Mouse (Mus musculus): ENCODE measurements around the gene Insig1.
A peak's percentile ranks its signal among the peaks of the same experiment; 100 is the strongest.

The Insig1 gene

DNA sequence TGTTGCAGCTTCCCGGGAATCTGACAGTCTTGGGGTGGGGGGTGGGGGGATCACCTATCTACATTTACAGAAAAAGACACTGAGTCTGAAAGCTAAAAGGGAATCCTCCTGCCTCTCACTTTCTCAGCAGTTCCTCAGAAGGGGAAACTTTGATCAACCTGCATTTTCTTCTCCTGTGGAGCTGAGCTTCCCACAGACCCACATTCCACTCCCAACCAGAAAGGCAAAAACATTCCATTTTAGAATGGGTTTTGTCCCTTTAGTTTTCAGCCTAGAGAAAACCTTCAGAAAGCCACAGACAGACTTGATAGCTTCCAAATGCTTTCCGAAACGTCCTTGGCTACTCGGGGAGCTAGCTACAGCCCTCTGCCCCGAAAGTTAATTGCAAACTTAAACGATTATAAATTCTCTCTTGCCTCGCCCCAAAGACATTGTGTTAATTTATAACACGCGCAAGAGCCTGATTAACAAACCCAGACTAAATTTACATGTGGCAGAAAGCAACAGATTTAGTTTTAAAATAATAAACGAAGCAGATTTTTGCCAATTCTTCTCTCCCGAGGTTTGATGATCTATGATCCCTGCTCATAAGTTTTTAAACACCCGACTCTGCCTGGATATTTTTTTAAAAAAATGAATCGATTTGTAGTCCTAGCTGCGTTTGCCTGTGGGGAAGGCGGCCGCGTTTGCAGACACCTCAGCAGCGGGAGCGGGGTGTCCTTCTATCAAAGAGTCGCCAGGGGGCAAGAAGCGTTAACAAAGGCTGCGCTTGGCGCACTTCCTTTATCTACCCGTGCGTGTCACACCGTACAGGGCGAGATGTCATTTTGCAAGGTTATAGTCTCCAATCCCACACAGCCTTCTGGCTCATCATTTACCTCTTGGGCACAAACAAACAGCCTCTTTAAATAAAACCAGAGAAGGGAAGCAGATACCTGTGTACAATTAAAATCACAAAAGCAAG is 51.6 kb downstream of the Insig1 start:
- peak; percentile 60 to 73 for DNase-seq

DNA sequence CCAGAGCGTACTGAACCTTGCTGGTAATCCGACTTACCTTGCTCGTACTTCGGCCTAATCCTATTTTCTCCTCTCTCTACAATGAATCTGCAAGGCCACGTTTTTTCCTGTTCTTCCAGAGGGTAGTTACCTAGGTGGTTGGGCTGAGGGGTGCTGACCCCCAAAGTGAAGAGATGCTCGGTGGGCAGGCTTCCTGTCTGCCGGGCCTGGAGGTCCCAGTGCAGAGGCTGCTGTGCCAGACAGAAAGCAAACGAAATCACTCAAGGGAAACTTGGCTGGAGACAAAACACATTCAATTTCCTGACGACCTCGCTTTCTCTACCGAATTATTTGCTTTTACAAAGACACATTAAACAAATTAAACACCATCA is 52.3 kb downstream of the Insig1 start:
- peak in 1 of 2 experiments; percentile 10 for DNase-seq

DNA sequence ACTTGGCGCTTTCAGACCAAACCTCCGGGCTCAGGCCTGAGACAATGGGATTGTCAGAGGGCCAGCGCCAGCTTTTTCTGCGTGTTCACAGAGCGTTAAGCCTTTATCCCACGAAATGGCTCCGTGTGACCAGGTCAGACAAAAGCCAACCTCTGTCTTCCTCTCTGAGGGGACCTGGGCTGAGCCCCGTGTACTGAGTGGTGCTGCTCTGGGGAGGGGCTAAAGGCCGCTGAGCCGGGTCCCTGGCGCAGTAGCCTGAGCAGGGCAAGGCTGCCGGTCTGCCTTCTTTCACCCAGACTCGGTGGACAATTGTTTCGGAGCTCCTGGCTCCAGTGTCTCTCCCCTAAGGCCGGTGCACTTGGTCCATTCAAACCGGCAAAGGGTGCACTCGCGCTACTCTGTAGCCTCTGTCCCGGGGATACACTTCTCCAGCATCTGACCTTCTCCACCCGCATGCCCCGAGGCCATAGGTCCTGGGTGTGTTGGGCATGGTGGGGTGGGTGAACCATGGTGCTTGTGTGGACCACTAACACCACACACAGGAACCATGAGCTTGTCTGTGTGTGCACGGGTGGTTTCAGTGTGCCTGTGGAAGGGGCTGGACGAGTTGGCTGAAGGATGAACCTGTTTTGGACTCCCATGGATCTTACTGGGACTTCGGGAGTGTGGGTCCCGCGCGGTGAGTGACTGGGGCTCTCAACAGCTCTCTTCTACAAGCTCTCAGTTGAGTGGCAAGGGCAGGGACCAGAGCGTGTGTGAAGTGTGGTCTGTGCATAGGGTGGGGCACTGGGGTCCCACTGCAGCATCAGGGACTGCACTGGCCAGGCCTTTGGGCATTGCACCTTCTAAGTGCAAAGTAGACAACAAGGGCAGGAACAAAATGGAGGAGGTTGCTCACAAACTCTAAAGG is 53.4 kb downstream of the Insig1 start:
- DNase-seq: peak in 1 of 2 experiments; percentile 11
